Mouse (Mus musculus) thymus, adult 2 months (tissue): Measurements from ENCODE around the gene Olfr747. TPM values are rescaled to one million over a fixed set of nuclear protein-coding genes. Genes with fewer than 3 reads are reported as not detected.

Experiments used
- DNase-seq: peaks from one replicate; pipeline ENCODE4 v3.0.0; 2021
- H3K27ac ChIP-seq: fragments of 200-500 bp; 2 replicates; pipeline ENCODE4 v1.5.1; 2012; ENCODE audit warnings: low read length, control low read depth; ENCODE audit not compliant: control insufficient read depth, insufficient read depth
- H3K27me3 ChIP-seq: fragments of 200-500 bp; 2 replicates; pipeline ENCODE4 v1.6.1; 2012; ENCODE audit warnings: mild to moderate bottlenecking, low read length, moderate library complexity, mixed read lengths; ENCODE audit not compliant: control insufficient read depth, insufficient read depth
- H3K36me3 ChIP-seq: fragments of 200-500 bp; 2 replicates; pipeline ENCODE4 v1.6.1; 2012; ENCODE audit warnings: mild to moderate bottlenecking, low read length, moderate library complexity; ENCODE audit not compliant: control insufficient read depth, insufficient read depth
- H3K4me1 ChIP-seq: fragments of 200-500 bp; replicated peaks from 2 replicates; pipeline ENCODE4 v1.6.1; 2012; ENCODE audit warnings: low read length; ENCODE audit not compliant: control insufficient read depth, insufficient read depth
- H3K4me3 ChIP-seq: fragments of 200-500 bp; 2 replicates; pipeline ENCODE4 v1.5.1; 2012; ENCODE audit warnings: mild to moderate bottlenecking, low read length, control low read depth, moderate library complexity; ENCODE audit not compliant: control insufficient read depth, insufficient read depth
- CTCF ChIP-seq: fragments of 200-500 bp; IDR thresholded peaks from 2 replicates; pipeline ENCODE4 v1.5.1; 2012; ENCODE audit warnings: mild to moderate bottlenecking, control low read depth, low read length, moderate library complexity, borderline replicate concordance; ENCODE audit not compliant: control insufficient read depth, poor library complexity, insufficient read depth; ENCODE audit errors: extremely low read depth
- POLR2A ChIP-seq: fragments of 200-500 bp; IDR thresholded peaks from 2 replicates; pipeline ENCODE4 v1.6.1; 2012; ENCODE audit warnings: mild to moderate bottlenecking, low read length, control low read depth, moderate library complexity; ENCODE audit not compliant: control insufficient read depth, poor library complexity, insufficient read depth; ENCODE audit errors: extremely low read depth
- WGBS: fragments of 180-500 bp; shearing (Covaris S2); methylation state at CpG from one replicate; pipeline ENCODE4 v1.1.7; 2018; 5-methylcytosine and 5-hydroxymethylcytosine counted together
- polyA plus RNA-seq: library from polyadenylated mRNA; depleted of rRNA; stranded (reverse); fragments of >200 nt; gene quantifications from 2 replicates; pipeline ENCODE4 v1.2.3, GENCODE M21; 2012; rRNA removed

The Olfr747 gene
- polyA plus RNA-seq, 1 experiment = not detected

DNA sequence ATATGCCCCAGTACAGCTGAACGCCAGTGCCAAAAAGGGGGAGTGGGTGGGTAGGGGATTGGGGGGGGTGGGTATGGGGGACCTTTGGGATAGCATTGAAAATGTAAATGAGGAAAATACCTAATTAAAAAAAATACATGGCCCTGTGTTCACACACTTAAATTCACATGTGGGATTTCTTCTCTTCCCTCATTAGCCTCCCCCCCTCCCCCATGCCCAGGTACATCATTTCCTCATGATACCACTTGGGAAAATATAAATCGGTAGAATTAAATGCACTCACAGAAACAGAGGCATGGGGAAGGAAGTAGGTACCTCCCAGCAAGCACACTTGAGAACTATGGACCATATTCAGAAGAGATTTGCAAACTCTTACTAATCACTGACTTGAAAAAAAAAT, 53.9 kb downstream of the Olfr747 start, which contains the start of gene Olfr745:
TSS of gene Olfr745 (plus strand) at position 301 of the 400 bp plus-strand sequence.
- TF ChIP-seq POLR2A (no peak), CTCF (no peak)
- Histone ChIP-seq H3K4me1 (no peaks in the 10 kb centered on the region), H3K4me3 (no peak within 1 kb of the TSS), H3K36me3 (no peaks in the 10 kb centered on the region), H3K27ac (no peak within 1 kb of the TSS), H3K27me3 (no peaks in the 10 kb centered on the region)
- no peak for DNase-seq
- WGBS = 85% methylated on average over 2 of the region's 2 CpGs

Other genes with a start within 250 kb of the Olfr747 start
- gene Olfr740, start 247.7 kb downstream of the Olfr747 start, polyA plus RNA-seq = not detected in 2 replicates
- not detected in 2 replicates for gene Olfr741, start 220.5 kb downstream of the Olfr747 start, polyA plus RNA-seq
- not detected in 2 replicates for gene Olfr742, start 189.6 kb downstream of the Olfr747 start, polyA plus RNA-seq
- gene Olfr743, start 171.4 kb downstream of the Olfr747 start, polyA plus RNA-seq = not detected in 2 replicates
- gene Olfr744, start 78.3 kb downstream of the Olfr747 start, polyA plus RNA-seq = not detected in 2 replicates
- not detected in 2 replicates for gene Olfr745, start 53.8 kb downstream of the Olfr747 start, polyA plus RNA-seq
- not detected in 2 replicates for gene Olfr746, start 46.1 kb downstream of the Olfr747 start, polyA plus RNA-seq
- gene Olfr748, start 14.2 kb upstream of the Olfr747 start, polyA plus RNA-seq = not detected in 2 replicates
- gene Olfr749, start 51.9 kb upstream of the Olfr747 start, polyA plus RNA-seq = not detected in 2 replicates
- 48.4 and 50.5 TPM in 2 replicates for gene Ttc5, start 92.3 kb upstream of the Olfr747 start, polyA plus RNA-seq
- gene Ccnb1ip1, start 114.5 kb upstream of the Olfr747 start, polyA plus RNA-seq = not detected in 2 replicates
- 24.6 and 25.3 TPM in 2 replicates for gene Parp2, start 114.6 kb upstream of the Olfr747 start, polyA plus RNA-seq
- gene Tep1, start 177.4 kb upstream of the Olfr747 start, polyA plus RNA-seq = 29.0 and 32.2 TPM in 2 replicates
- 0.31 and 1.0 TPM in 2 replicates for gene Klhl33, start 204.3 kb upstream of the Olfr747 start, polyA plus RNA-seq
- gene Osgep, start 231.7 kb upstream of the Olfr747 start, polyA plus RNA-seq = 131 and 143 TPM in 2 replicates
- 44.5 and 54.1 TPM in 2 replicates for gene Apex1, start 231.8 kb upstream of the Olfr747 start, polyA plus RNA-seq
- 90.8 and 93.2 TPM in 2 replicates for gene Pip4p1, start 237.7 kb upstream of the Olfr747 start, polyA plus RNA-seq
- 29.1 and 33.6 TPM in 2 replicates for gene Pnp, start 237.9 kb upstream of the Olfr747 start, polyA plus RNA-seq